Mouse (Mus musculus) thymus, adult 2 months (tissue): ENCODE results near the gene Rwdd2b.

Experiments used
- CTCF ChIP-seq: fragments of 200-500 bp; IDR thresholded peaks from 2 replicates; pipeline ENCODE4 v1.5.1; 2012; ENCODE audit warnings: mild to moderate bottlenecking, control low read depth, low read length, moderate library complexity, borderline replicate concordance; ENCODE audit not compliant: control insufficient read depth, poor library complexity, insufficient read depth; ENCODE audit errors: extremely low read depth
- POLR2A ChIP-seq: fragments of 200-500 bp; IDR thresholded peaks from 2 replicates; pipeline ENCODE4 v1.6.1; 2012; ENCODE audit warnings: mild to moderate bottlenecking, low read length, control low read depth, moderate library complexity; ENCODE audit not compliant: control insufficient read depth, poor library complexity, insufficient read depth; ENCODE audit errors: extremely low read depth

DNA sequence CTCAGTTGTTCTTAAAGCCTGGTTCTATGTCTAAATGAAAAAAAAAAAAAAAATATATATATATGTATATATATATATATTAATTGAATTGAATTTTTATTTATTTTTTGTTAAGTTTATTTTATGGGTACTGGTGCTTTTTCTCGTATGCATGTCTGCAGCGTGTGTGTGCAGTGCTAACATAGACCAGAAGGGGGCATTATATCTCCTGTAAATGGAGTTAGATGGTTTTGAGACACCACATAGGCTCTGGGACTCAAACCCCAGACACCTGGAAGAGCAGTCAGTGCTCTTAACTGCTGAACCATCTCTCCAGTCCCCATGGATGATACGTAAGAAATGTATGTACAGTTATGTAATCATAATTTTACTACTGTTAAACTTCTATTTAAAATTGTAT is 18.4 kb upstream of the Rwdd2b start:
- TF ChIP-seq POLR2A (no peak), CTCF (no peak)
